Mouse (Mus musculus) testis, postnatal 14 days (tissue): ENCODE results near the gene Cabp7.

ENCODE experiments used
- DNase-seq: peaks from one replicate; pipeline ENCODE4 v3.0.0; 2021; ENCODE audit warnings: low spot score

Cabp7 gene

GRCm38 (mm10) chr11:4746733-4747132 lies at the start of gene Cabp7:
Gene Cabp7 (minus strand): TSS chr11:4746778.
- DNase-seq, result no peak

GRCm38 (mm10) chr11:4793006-4793405 lies 46.4 kb upstream of the Cabp7 start:
- DNase-seq, result no peak

- no peak for DNase-seq
Measured at GRCm38 (mm10) chr11:4791549-4791948, 45.0 kb upstream of the Cabp7 start.

- DNase-seq, result peak; percentile 67
Measured at GRCm38 (mm10) chr11:4789691-4790090, 43.1 kb upstream of the Cabp7 start.

GRCm38 (mm10) chr11:4784629-4785142 lies 38.1 kb upstream of the Cabp7 start:
- no peak for DNase-seq

- DNase-seq, result no peak
Measured at GRCm38 (mm10) chr11:4783116-4783515, 36.5 kb upstream of the Cabp7 start.

- no peak for DNase-seq
Measured at GRCm38 (mm10) chr11:4780927-4781326, 34.3 kb upstream of the Cabp7 start.

GRCm38 (mm10) chr11:4772925-4773324 lies 26.3 kb upstream of the Cabp7 start:
- DNase-seq, result no peak

GRCm38 (mm10) chr11:4771756-4772155 lies 25.2 kb upstream of the Cabp7 start:
- DNase-seq, result no peak

GRCm38 (mm10) chr11:4769881-4770280 lies 23.3 kb upstream of the Cabp7 start:
- DNase-seq, result no peak

GRCm38 (mm10) chr11:4769293-4769692 lies 22.7 kb upstream of the Cabp7 start:
- DNase-seq, result no peak

GRCm38 (mm10) chr11:4768399-4768798 lies 21.8 kb upstream of the Cabp7 start:
- no peak for DNase-seq

GRCm38 (mm10) chr11:4764476-4764875 lies 17.9 kb upstream of the Cabp7 start:
- no peak for DNase-seq

- DNase-seq, result no peak
Measured at GRCm38 (mm10) chr11:4763631-4764030, 17.1 kb upstream of the Cabp7 start.

GRCm38 (mm10) chr11:4762511-4762910 lies 15.9 kb upstream of the Cabp7 start:
- DNase-seq, result no peak

GRCm38 (mm10) chr11:4761991-4762390 lies 15.4 kb upstream of the Cabp7 start:
- no peak for DNase-seq

- no peak for DNase-seq
Measured at GRCm38 (mm10) chr11:4760438-4760837, 13.9 kb upstream of the Cabp7 start.

- DNase-seq, result no peak
Measured at GRCm38 (mm10) chr11:4757789-4758158, 11.2 kb upstream of the Cabp7 start.

- DNase-seq, result no peak
Measured at GRCm38 (mm10) chr11:4756984-4757788, 10.6 kb upstream of the Cabp7 start.

- no peak for DNase-seq
Measured at GRCm38 (mm10) chr11:4756460-4756859, 9.9 kb upstream of the Cabp7 start.

- DNase-seq, result no peak
Measured at GRCm38 (mm10) chr11:4754867-4755266, 8.3 kb upstream of the Cabp7 start.

GRCm38 (mm10) chr11:4754036-4754435 lies 7.5 kb upstream of the Cabp7 start:
- no peak for DNase-seq

- no peak for DNase-seq
Measured at GRCm38 (mm10) chr11:4752836-4753235, 6.3 kb upstream of the Cabp7 start.

- peak; percentile 72 for DNase-seq
Measured at GRCm38 (mm10) chr11:4750263-4750662, 3.7 kb upstream of the Cabp7 start.
